Mouse (Mus musculus) 3134 (cell line): ENCODE data around the gene Rnf130.

Source experiments
- DNase-seq: peaks from one replicate; pipeline ENCODE4 v3.0.0-alpha.2; 2011; ENCODE audit warnings: low spot score; ENCODE audit not compliant: insufficient read length; ENCODE audit errors: extremely low read depth

Rnf130 gene

GRCm38 (mm10) chr11:50022085-50022484 is 3.1 kb upstream of the Rnf130 start:
- DNase-seq, result no peak

- DNase-seq, result no peak
Measured at GRCm38 (mm10) chr11:50024445-50024832, 707 bp upstream of the Rnf130 start.

GRCm38 (mm10) chr11:50025721-50026520 is 775 bp downstream of the Rnf130 start:
- DNase-seq, result no peak

GRCm38 (mm10) chr11:50026521-50027090 is 1.5 kb downstream of the Rnf130 start:
- no peak for DNase-seq

GRCm38 (mm10) chr11:50028416-50028815 is 3.3 kb downstream of the Rnf130 start:
- DNase-seq, result no peak

- no peak for DNase-seq
Measured at GRCm38 (mm10) chr11:50034155-50034554, 9.0 kb downstream of the Rnf130 start.

- no peak for DNase-seq
Measured at GRCm38 (mm10) chr11:50035726-50036125, 10.6 kb downstream of the Rnf130 start.

- DNase-seq, result no peak
Measured at GRCm38 (mm10) chr11:50036781-50037460, 11.8 kb downstream of the Rnf130 start.

GRCm38 (mm10) chr11:50038757-50039156 is 13.6 kb downstream of the Rnf130 start:
- no peak for DNase-seq

- no peak for DNase-seq
Measured at GRCm38 (mm10) chr11:50041148-50041547, 16.0 kb downstream of the Rnf130 start.

- no peak for DNase-seq
Measured at GRCm38 (mm10) chr11:50042345-50042997, 17.3 kb downstream of the Rnf130 start.

- DNase-seq, result no peak
Measured at GRCm38 (mm10) chr11:50044454-50044853, 19.3 kb downstream of the Rnf130 start.

- DNase-seq, result no peak
Measured at GRCm38 (mm10) chr11:50047610-50048009, 22.5 kb downstream of the Rnf130 start.

- DNase-seq, result no peak
Measured at GRCm38 (mm10) chr11:50048115-50048514, 23.0 kb downstream of the Rnf130 start.

GRCm38 (mm10) chr11:50050392-50050791 is 25.2 kb downstream of the Rnf130 start:
- DNase-seq, result no peak

- DNase-seq, result no peak
Measured at GRCm38 (mm10) chr11:50057713-50058112, 32.6 kb downstream of the Rnf130 start.

GRCm38 (mm10) chr11:50058277-50058676 is 33.1 kb downstream of the Rnf130 start:
- DNase-seq, result no peak

GRCm38 (mm10) chr11:50059045-50059444 is 33.9 kb downstream of the Rnf130 start:
- DNase-seq, result no peak

GRCm38 (mm10) chr11:50062116-50062515 is 37.0 kb downstream of the Rnf130 start:
- DNase-seq, result no peak

- no peak for DNase-seq
Measured at GRCm38 (mm10) chr11:50066088-50066487, 40.9 kb downstream of the Rnf130 start.

GRCm38 (mm10) chr11:50073830-50074229 is 48.7 kb downstream of the Rnf130 start:
- no peak for DNase-seq
